Mouse (Mus musculus): ENCODE results near the gene Slc38a4. TPM values are rescaled to one million over a fixed set of nuclear protein-coding genes. Genes with fewer than 3 reads are reported as not detected.

Slc38a4 gene
- total and polyA plus RNA-seq, 3 experiments, result 0.13 to 0.51 (median 0.17) TPM

GRCm38 (mm10) chr15:96960343-96960742, 95.4 kb downstream of the Slc38a4 start:
- H3K27me3 ChIP-seq (replicated peaks), result no peaks in the 10 kb centered on the region
- dilution Hi-C loops (cut with MboI; ENCODE audit: extremely low pct_ligation_motif_present, extremely low pct_unique_long_range_greater_than_20kb, low sequenced_read_pairs), result no loop called here
- no peak overlapping the region for H3K27ac ChIP-seq (ENCODE audit: insufficient read depth, low read depth)
- H3K9me3 ChIP-seq (replicated peaks; ENCODE audit: low read length), result peaks cover 4% of the 10 kb centered on the region
- no peaks in the 10 kb centered on the region for H3K36me3 ChIP-seq (replicated peaks in 1 of 2; ENCODE audit: control insufficient read depth in 1 of 2, insufficient read depth in 1 of 2, low read length in 1 of 2)
- no peak overlapping the region for H3K4me2 ChIP-seq (ENCODE audit: insufficient read depth, low read depth, poor library complexity, severe bottlenecking)
- in situ Hi-C loops (cut with MboI; ENCODE audit: low pct_ligation_motif_present, low pct_unique_long_range_greater_than_20kb, low sequenced_read_pairs), result no loop called here
- no peak for DNase-seq (ENCODE audit: extremely low read depth)
- H3K4me1 ChIP-seq (ENCODE audit: control insufficient read depth in 1 of 2, insufficient read depth in 2 of 2), result peaks cover 2 to 12% of the 10 kb centered on the region in 2 experiments; a peak in 3 of 4 replicates
- no peaks in the 10 kb centered on the region for H3K79me2 ChIP-seq (replicated peaks; ENCODE audit: control insufficient read depth, extremely low read depth, insufficient read depth, poor library complexity, severe bottlenecking)
- no peak overlapping the region for H3K4me3 ChIP-seq (replicated peaks in 1 of 3; ENCODE audit: low read depth in 2 of 3, low read length in 2 of 3, poor library complexity in 1 of 3)
- TF ChIP-seq E2F4 (IDR thresholded peaks at IDR 0.05; ENCODE audit: insufficient replicate concordance, low read depth, low read length) (no peak), BHLHE40 (IDR thresholded peaks at IDR 0.05; ENCODE audit: low read depth, low read length) (no peak), SIN3A (IDR thresholded peaks at IDR 0.05; ENCODE audit: low read length) (no peak), JUN (IDR thresholded peaks at IDR 0.05; ENCODE audit: insufficient read depth, low read depth, low read length) (no peak), MEF2A (IDR thresholded peaks at IDR 0.05; ENCODE audit: borderline replicate concordance, low read depth, low read length) (no peak), ETS1 (conservative IDR thresholded peaks at IDR 0.05; ENCODE audit: low read depth, low read length) (no peak), RCOR1 (conservative IDR thresholded peaks at IDR 0.05; ENCODE audit: low read depth, low read length) (no peak), MAZ (IDR thresholded peaks at IDR 0.05; ENCODE audit: low read depth, low read length) (no peak), JUND (conservative IDR thresholded peaks at IDR 0.05; ENCODE audit: low read depth, low read length) (no peak), HCFC1 (IDR thresholded peaks at IDR 0.05; ENCODE audit: low read depth, low read length) (no peak), TCF12 (IDR thresholded peaks at IDR 0.05; ENCODE audit: low read depth, low read length) (no peak), POLR2A (IDR thresholded peaks at IDR 0.05; ENCODE audit: low read depth, low read length) (no peak), TBP (conservative IDR thresholded peaks at IDR 0.05; ENCODE audit: low read depth, low read length) (no peak), ZNF384 (IDR thresholded peaks at IDR 0.05; ENCODE audit: low read depth, low read length) (no peak)
- H3K9ac ChIP-seq (ENCODE audit: insufficient read depth, low read depth), result no peak overlapping the region

DNA sequence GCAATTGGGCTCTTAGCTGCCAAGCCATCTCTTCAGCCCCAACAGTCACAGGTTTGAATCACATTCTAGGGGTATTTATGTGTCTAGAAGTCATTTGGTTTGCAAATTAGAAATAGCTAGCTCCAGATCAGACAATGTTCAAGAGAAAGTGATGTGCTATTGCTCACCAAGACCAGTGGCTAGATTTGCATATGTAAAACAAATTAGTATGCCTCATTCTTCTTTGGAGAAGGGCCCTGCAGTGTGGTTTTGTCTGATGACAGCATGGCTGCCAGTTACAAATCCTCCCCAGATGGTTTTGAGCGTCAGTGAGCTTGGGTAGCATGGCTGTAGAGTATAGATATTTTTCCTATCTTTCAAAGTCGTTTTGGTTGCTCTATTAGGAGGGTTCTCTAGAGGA, 96.5 kb downstream of the Slc38a4 start:
- Histone ChIP-seq H3K9me3 (replicated peaks; ENCODE audit: low read length) (peaks cover 4% of the 10 kb centered on the region), H3K27ac (ENCODE audit: insufficient read depth, low read depth) (no peak overlapping the region), H3K27me3 (replicated peaks) (no peaks in the 10 kb centered on the region), H3K4me1 (ENCODE audit: control insufficient read depth in 1 of 2, insufficient read depth in 2 of 2) (peaks cover 2 to 12% of the 10 kb centered on the region in 2 experiments; a peak in 3 of 4 replicates), H3K4me3 (replicated peaks in 1 of 3; ENCODE audit: low read depth in 2 of 3, low read length in 2 of 3, poor library complexity in 1 of 3) (no peak overlapping the region), H3K9ac (ENCODE audit: insufficient read depth, low read depth) (no peak overlapping the region), H3K4me2 (ENCODE audit: insufficient read depth, low read depth, poor library complexity, severe bottlenecking) (no peak overlapping the region), H3K36me3 (replicated peaks in 1 of 2; ENCODE audit: control insufficient read depth in 1 of 2, insufficient read depth in 1 of 2, low read length in 1 of 2) (no peaks in the 10 kb centered on the region), H3K79me2 (replicated peaks; ENCODE audit: control insufficient read depth, extremely low read depth, insufficient read depth, poor library complexity, severe bottlenecking) (no peaks in the 10 kb centered on the region)
- peak; percentile 66 for DNase-seq (ENCODE audit: extremely low read depth)
- no peak for TF ChIP-seq CHD2 (IDR thresholded peaks at IDR 0.05; ENCODE audit: low read length)
- no peak for TF ChIP-seq HCFC1 (IDR thresholded peaks at IDR 0.05; ENCODE audit: low read depth, low read length)
- no peak for TF ChIP-seq KAT2A (IDR thresholded peaks at IDR 0.05; ENCODE audit: insufficient replicate concordance, low read length)
- no peak for TF ChIP-seq E2F4 (IDR thresholded peaks at IDR 0.05; ENCODE audit: insufficient replicate concordance, low read depth, low read length)
- no peak for TF ChIP-seq BHLHE40 (IDR thresholded peaks at IDR 0.05; ENCODE audit: low read depth, low read length)
- no peak for TF ChIP-seq USF2 (conservative IDR thresholded peaks at IDR 0.05; ENCODE audit: low read depth, low read length)
- no peak for TF ChIP-seq CTCF (conservative IDR thresholded peaks at IDR 0.05 in 1 of 2, IDR thresholded peaks at IDR 0.05 in 1 of 2; ENCODE audit: low read depth in 2 of 2, low read length in 2 of 2)
- TF ChIP-seq MAX (IDR thresholded peaks at IDR 0.05; ENCODE audit: low read length), result no peak
- no peak for TF ChIP-seq TCF12 (IDR thresholded peaks at IDR 0.05; ENCODE audit: low read depth, low read length)
- TF ChIP-seq EP300 (IDR thresholded peaks at IDR 0.05; ENCODE audit: low read length), result no peak
- no peak for TF ChIP-seq POLR2A (IDR thresholded peaks at IDR 0.05; ENCODE audit: low read depth, low read length)
- TF ChIP-seq CHD1 (IDR thresholded peaks at IDR 0.05; ENCODE audit: low read depth, low read length), result no peak
- no peak for TF ChIP-seq SMC3 (IDR thresholded peaks at IDR 0.05; ENCODE audit: low read depth, low read length)
- no peak for TF ChIP-seq MYC (IDR thresholded peaks at IDR 0.05; ENCODE audit: low read depth, low read length)
- no peak for TF ChIP-seq UBTF (IDR thresholded peaks at IDR 0.05; ENCODE audit: low read depth, low read length)
- TF ChIP-seq SIN3A (IDR thresholded peaks at IDR 0.05; ENCODE audit: low read length), result no peak
- no peak for TF ChIP-seq USF1 (IDR thresholded peaks at IDR 0.05; ENCODE audit: low read depth, low read length)
- TF ChIP-seq PAX5 (IDR thresholded peaks at IDR 0.05; ENCODE audit: low read length), result no peak
- in situ Hi-C loops (cut with MboI; ENCODE audit: low pct_ligation_motif_present, low pct_unique_long_range_greater_than_20kb, low sequenced_read_pairs) (no loop called here), dilution Hi-C loops (cut with MboI; ENCODE audit: extremely low pct_ligation_motif_present, extremely low pct_unique_long_range_greater_than_20kb, low sequenced_read_pairs) (no loop called here)
